Mouse (Mus musculus) lung, embryonic 14.5 days (tissue): ENCODE data around the gene Wnt6. TPM values are rescaled to one million over a fixed set of nuclear protein-coding genes. Genes with fewer than 3 reads are reported as not detected.

Experiments
- ATAC-seq: fragments of 200-750 bp; cut with Nextera tagmentation; 2 replicates; pipeline ENCODE4 v1.8.0; 2017; ENCODE audit warnings: mild to moderate bottlenecking, moderate TSS enrichment, moderate library complexity; ENCODE audit not compliant: insufficient read depth
- DNase-seq: peaks from one replicate; pipeline ENCODE4 v3.0.0-alpha.2; 2015
- H3K27ac ChIP-seq: fragments of 300-500 bp; sonication (generic); 2 replicates; pipeline ENCODE4 v1.5.1; 2014; ENCODE audit warnings: low read depth, mild to moderate bottlenecking, moderate library complexity
- H3K27me3 ChIP-seq: fragments of 300-500 bp; sonication (generic); 2 replicates; pipeline ENCODE4 v1.6.1; 2014; ENCODE audit warnings: low read length, control low read depth; ENCODE audit not compliant: insufficient read depth
- H3K36me3 ChIP-seq: fragments of 300-500 bp; sonication (generic); 2 replicates; pipeline ENCODE4 v1.6.1; 2014; ENCODE audit warnings: control low read depth; ENCODE audit not compliant: insufficient read depth
- H3K4me1 ChIP-seq: fragments of 300-500 bp; sonication (generic); 2 replicates; pipeline ENCODE4 v1.6.1; 2014; ENCODE audit warnings: antibody characterized with exemption, control low read depth; ENCODE audit not compliant: insufficient read depth
- H3K4me2 ChIP-seq: fragments of 300-500 bp; sonication (generic); 2 replicates; pipeline ENCODE4 v1.6.1; 2014; ENCODE audit warnings: mild to moderate bottlenecking
- H3K4me3 ChIP-seq: fragments of 300-500 bp; sonication (generic); 2 replicates; pipeline ENCODE4 v1.5.1; 2014; ENCODE audit warnings: low read depth, low read length
- H3K9ac ChIP-seq: fragments of 300-500 bp; sonication (generic); 2 replicates; pipeline ENCODE4 v1.6.1; 2014
- H3K9me3 ChIP-seq: fragments of 300-500 bp; sonication (generic); 2 replicates; pipeline ENCODE4 v1.6.1; 2016; ENCODE audit warnings: low read depth, low read length, control low read depth
- CTCF ChIP-seq: IDR thresholded peaks from 2 replicates; pipeline ENCODE4 v1.5.1; 2016; ENCODE audit warnings: antibody characterized with exemption, low read depth
- WGBS: fragments of 180-500 bp; shearing (Covaris S2); extraction: QIAGEN DNeasy Blood & Tissue Kit; methylation state at CpG from one replicate; pipeline ENCODE4 v1.1.7; 2014; 5-methylcytosine and 5-hydroxymethylcytosine counted together
- polyA plus RNA-seq: library from polyadenylated mRNA; unstranded; fragments of >200 nt; fragmentation: Nextera tagmentation; extraction: Ambion mirVana; gene quantifications from 2 replicates; pipeline ENCODE4 v1.2.1, GENCODE M21; 2014

Gene Wnt6
- polyA plus RNA-seq, 1 experiment from 2014 or later, result 0.57 TPM

GRCm38 (mm10) chr1:74788603-74789176 lies 17.0 kb downstream of the Wnt6 start:
- no peak for TF ChIP-seq CTCF
- no peaks in the 10 kb centered on the region for H3K36me3 ChIP-seq
- DNase-seq, result no peak
- no peak overlapping the region for H3K27ac ChIP-seq
- peaks cover 3% of the 10 kb centered on the region; the same call in 1 of the 2 replicates for H3K9me3 ChIP-seq
- no peak overlapping the region for H3K4me3 ChIP-seq
- 12% methylated on average over 6 of the region's 6 CpGs for WGBS
- no peak for ATAC-seq
- 0 out of 2 replicates have a peak, but pooled peaks cover 2% of the 10 kb centered on the region for H3K4me1 ChIP-seq
- no peak overlapping the region for H3K9ac ChIP-seq
- no peak overlapping the region for H3K4me2 ChIP-seq
- peaks cover 98% of the 10 kb centered on the region for H3K27me3 ChIP-seq

GRCm38 (mm10) chr1:74790095-74790494 lies 18.4 kb downstream of the Wnt6 start:
- Histone ChIP-seq H3K36me3 (no peaks in the 10 kb centered on the region), H3K9ac (no peak overlapping the region), H3K4me2 (no peak overlapping the region), H3K27me3 (peaks cover 98% of the 10 kb centered on the region), H3K4me3 (no peak overlapping the region), H3K27ac (no peak overlapping the region), H3K4me1 (0 out of 2 replicates have a peak, but pooled peaks cover 2% of the 10 kb centered on the region), H3K9me3 (no peaks in the 10 kb centered on the region; the same call in 1 of the 2 replicates)
- ATAC-seq (no peak), DNase-seq (no peak)
- WGBS, result 5% methylated on average over 3 of the region's 3 CpGs
- no peak for TF ChIP-seq CTCF

GRCm38 (mm10) chr1:74791249-74791648 lies 19.6 kb downstream of the Wnt6 start, which contains the start of gene Wnt10a:
Gene Wnt10a (plus strand): TSS chr1:74791516.
- H3K27me3 ChIP-seq, result peaks cover 100% of the 10 kb centered on the region
- H3K9me3 ChIP-seq, result no peaks in the 10 kb centered on the region
- H3K36me3 ChIP-seq, result no peaks in the 10 kb centered on the region
- ATAC-seq, result no peak
- H3K4me2 ChIP-seq, result peak within 1 kb of the TSS; percentile 62
- H3K27ac ChIP-seq, result no peak within 1 kb of the TSS
- no peak for TF ChIP-seq CTCF
- no peak for DNase-seq
- H3K9ac ChIP-seq, result no peak within 1 kb of the TSS
- 0 out of 2 replicates have a peak, but pooled peaks cover 2% of the 10 kb centered on the region for H3K4me1 ChIP-seq
- peak within 1 kb of the TSS; percentile 28 for H3K4me3 ChIP-seq
- 1% methylated on average over 11 of the region's 11 CpGs for WGBS

- H3K27ac ChIP-seq, result no peak overlapping the region
- H3K9ac ChIP-seq, result no peak overlapping the region
- H3K36me3 ChIP-seq, result no peaks in the 10 kb centered on the region
- H3K27me3 ChIP-seq, result peaks cover 100% of the 10 kb centered on the region
- no peak overlapping the region for H3K4me3 ChIP-seq
- no peak for DNase-seq
- H3K9me3 ChIP-seq, result no peaks in the 10 kb centered on the region
- TF ChIP-seq CTCF, result no peak
- 13% methylated on average over 19 of the region's 19 CpGs for WGBS
- no peak for ATAC-seq
- H3K4me1 ChIP-seq, result 0 out of 2 replicates have a peak, but pooled peaks cover 5% of the 10 kb centered on the region
- no peak overlapping the region for H3K4me2 ChIP-seq
Measured at GRCm38 (mm10) chr1:74792831-74793660, 21.4 kb downstream of the Wnt6 start.

GRCm38 (mm10) chr1:74794487-74795144 lies 22.9 kb downstream of the Wnt6 start:
- WGBS, result under 1% methylated on average over 38 of the region's 38 CpGs
- Histone ChIP-seq H3K4me1 (0 out of 2 replicates have a peak, but pooled peaks cover 5% of the 10 kb centered on the region), H3K36me3 (no peaks in the 10 kb centered on the region), H3K27me3 (peaks cover 99% of the 10 kb centered on the region), H3K9ac (no peak overlapping the region), H3K27ac (no peak overlapping the region), H3K9me3 (no peaks in the 10 kb centered on the region), H3K4me3 (peak overlapping the region; percentile 21; the same call in 1 of the 2 replicates), H3K4me2 (peak overlapping the region; percentile 53)
- peak; percentile 53 for DNase-seq
- TF ChIP-seq CTCF, result no peak
- peak; percentile 44; the same call in 1 of the 2 replicates for ATAC-seq

GRCm38 (mm10) chr1:74795145-74795529 lies 23.4 kb downstream of the Wnt6 start:
- ATAC-seq, result no peak
- Histone ChIP-seq H3K36me3 (no peaks in the 10 kb centered on the region), H3K27me3 (peaks cover 99% of the 10 kb centered on the region), H3K4me1 (0 out of 2 replicates have a peak, but pooled peaks cover 5% of the 10 kb centered on the region), H3K4me2 (peak overlapping the region; percentile 53; the same call in 1 of the 2 replicates), H3K9ac (no peak overlapping the region), H3K27ac (no peak overlapping the region), H3K9me3 (no peaks in the 10 kb centered on the region), H3K4me3 (peak overlapping the region; percentile 21; the same call in 1 of the 2 replicates)
- 0% methylated on average over 6 of the region's 11 CpGs for WGBS
- no peak for TF ChIP-seq CTCF
- no peak for DNase-seq

GRCm38 (mm10) chr1:74797459-74797858 lies 25.8 kb downstream of the Wnt6 start:
- no peak overlapping the region for H3K4me3 ChIP-seq
- H3K4me1 ChIP-seq, result 0 out of 2 replicates have a peak, but pooled peaks cover 3% of the 10 kb centered on the region
- ATAC-seq (peak; percentile 75), DNase-seq (peak; percentile 76)
- no peak for TF ChIP-seq CTCF
- no peak overlapping the region for H3K27ac ChIP-seq
- no peak overlapping the region for H3K9ac ChIP-seq
- H3K36me3 ChIP-seq, result no peaks in the 10 kb centered on the region
- peaks cover 98% of the 10 kb centered on the region for H3K27me3 ChIP-seq
- 15% methylated on average over 5 of the region's 5 CpGs for WGBS
- H3K4me2 ChIP-seq, result no peak overlapping the region
- H3K9me3 ChIP-seq, result no peaks in the 10 kb centered on the region
